Mouse (Mus musculus) T-helper 17 cell (primary cell): Measurements from ENCODE around the gene Gm16513.

Source experiments
- in situ Hi-C, 2 experiments: fragments of 300-600 bp; cut with MboI, MseI; formaldehyde crosslinking; loops; 1 replicate in 1 of 2; 2 replicates in 1 of 2; pipeline ENCODE4 v1.15.1; 2025; ENCODE audit warnings: high pct_unique_total_duplicates in 2 of 2

Gm16513 gene

DNA sequence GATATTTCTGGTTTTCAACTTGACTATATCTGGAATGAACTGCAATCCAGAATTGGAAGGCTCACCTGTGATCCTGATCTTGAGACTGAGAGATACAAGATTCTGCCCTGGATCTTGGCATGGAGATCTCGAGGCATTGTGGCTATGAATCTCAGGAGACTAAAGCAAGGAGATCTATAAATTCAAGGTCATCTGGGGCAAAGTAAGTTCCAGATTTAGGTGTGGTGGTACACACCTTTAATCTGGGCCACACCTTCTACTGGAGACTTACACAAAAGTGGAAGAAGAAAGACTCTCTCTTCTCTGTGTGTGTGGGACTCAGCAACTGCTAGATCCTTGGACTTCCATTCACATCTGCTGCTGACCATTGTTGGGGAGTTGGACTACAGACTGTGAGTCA, at the start of gene Gm16513:
TSS of gene Gm16513 (plus strand) at position 301 of the 400 bp plus-strand sequence.
- in situ Hi-C loops: loop anchor here (25.0 kb wide), 2 partner anchors 970 to 1720 kb away; partner anchors contain the start of gene Gm3106 (in 1 of the 2)
